Mouse (Mus musculus): ENCODE results near the gene Fhl1.

Fhl1 gene

DNA sequence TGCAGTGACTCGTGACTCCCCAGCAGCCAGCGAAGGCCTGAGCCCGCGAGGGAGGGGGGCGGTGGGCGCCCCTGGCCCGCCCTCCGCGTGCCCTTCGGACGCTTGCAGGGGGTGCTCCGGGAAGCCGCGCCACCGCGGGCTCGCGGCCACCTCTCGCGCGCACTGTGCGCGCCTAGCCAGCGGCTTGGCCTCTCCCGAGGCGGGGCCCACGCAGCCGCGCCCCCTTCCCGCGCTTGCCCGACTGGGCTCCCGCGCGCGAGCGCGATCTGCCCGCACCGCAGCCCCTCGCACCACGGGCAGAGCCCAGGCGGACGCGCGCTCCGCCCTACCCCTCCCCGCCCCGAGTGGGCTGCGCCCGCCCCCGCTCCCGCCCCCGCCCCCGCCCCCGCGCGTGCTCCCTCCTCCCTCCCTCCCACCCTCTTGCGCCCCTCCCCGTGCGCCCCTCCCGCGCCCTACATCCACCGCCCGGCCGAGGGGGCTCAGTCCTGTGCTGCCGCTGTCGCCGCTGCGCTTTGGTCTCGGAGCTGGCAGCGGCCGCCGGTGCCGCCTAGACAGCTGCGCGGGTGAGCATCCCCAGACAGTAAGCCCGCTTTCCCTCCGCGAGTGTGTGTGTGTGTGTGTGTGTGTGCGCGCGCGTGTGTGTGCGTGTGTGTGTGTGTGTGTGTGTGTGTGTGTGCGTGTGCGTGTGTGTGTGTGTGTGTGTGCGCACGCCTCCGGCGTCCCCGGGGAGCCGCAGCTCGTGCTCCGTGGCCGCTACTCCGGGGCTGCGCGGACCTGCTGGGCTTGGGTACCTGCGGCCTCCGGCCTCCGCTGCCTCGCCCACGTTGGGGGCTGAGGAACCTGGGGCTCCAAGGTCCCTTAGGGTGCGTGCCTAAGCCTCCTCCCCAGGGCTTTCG, at the start of gene Fhl1:
Gene Fhl1 (plus strand): TSS at position 482 of the 896 bp plus-strand sequence.
- no peak for DNase-seq (ENCODE audit: low read depth, low spot score)

GRCm38 (mm10) chrX:56682156-56682720, 49.3 kb upstream of the Fhl1 start:
- no peak for DNase-seq (ENCODE audit: low read depth, low spot score)

GRCm38 (mm10) chrX:56683521-56683920, 48.1 kb upstream of the Fhl1 start:
- DNase-seq (ENCODE audit: low read depth, low spot score): no peak

- DNase-seq (ENCODE audit: low read depth, low spot score): no peak
Measured at GRCm38 (mm10) chrX:56692554-56692953, 39.0 kb upstream of the Fhl1 start.

- DNase-seq (ENCODE audit: low read depth, low spot score): no peak
Measured at GRCm38 (mm10) chrX:56694539-56694938, 37.0 kb upstream of the Fhl1 start.

DNA sequence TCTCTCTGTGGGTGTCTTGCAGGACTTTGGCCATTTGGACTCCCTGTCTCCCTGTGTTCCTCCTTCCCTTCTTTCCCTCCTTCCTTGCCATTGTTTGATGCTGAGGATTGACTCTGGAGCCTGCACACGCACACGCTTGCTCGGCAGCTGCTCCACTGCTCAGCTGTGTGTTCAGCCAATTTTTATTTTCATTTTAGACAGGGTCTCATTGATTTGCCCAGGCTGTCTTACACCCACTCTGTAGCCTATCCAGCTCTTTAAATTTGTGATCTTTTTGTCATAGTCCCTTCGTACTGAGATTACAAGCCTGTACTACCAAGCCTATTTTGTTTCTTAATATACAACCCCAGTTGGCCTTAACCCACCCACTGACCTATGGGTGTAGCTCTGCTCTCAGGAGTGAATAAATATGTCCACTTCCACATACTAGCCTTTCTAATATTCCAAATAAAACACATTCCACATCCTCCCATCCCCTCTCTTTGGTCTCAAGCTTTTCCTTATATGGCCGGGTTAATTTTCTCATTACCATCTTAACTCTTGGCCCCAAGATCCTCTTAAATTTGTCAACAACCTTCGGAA, 34.3 kb upstream of the Fhl1 start:
- DNase-seq (ENCODE audit: low read depth, low spot score): no peak

DNA sequence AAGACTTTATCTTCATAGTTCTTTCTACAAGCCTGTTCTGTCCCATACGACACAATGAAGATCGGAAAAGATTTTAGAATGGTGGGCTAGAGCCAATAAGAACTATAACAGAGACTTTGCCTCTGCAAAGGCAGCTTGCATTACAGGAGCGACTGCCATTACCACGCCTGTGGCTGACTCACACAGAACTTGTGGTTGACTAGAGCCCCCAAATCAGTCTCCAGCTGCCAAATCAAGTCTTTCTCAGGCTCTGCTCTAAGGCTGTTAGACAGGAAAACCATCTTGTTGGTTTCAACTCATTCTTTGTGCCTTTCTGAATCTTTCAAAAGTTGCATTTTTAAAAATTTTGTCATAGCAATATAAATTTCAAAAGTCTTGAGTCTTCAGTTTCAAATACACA, 33.7 kb upstream of the Fhl1 start:
- DNase-seq (ENCODE audit: low read depth, low spot score): no peak

GRCm38 (mm10) chrX:56701261-56701660, 30.3 kb upstream of the Fhl1 start:
- DNase-seq (ENCODE audit: low read depth, low spot score): no peak

- no peak for DNase-seq (ENCODE audit: low read depth, low spot score)
Measured at GRCm38 (mm10) chrX:56703965-56704562, 27.5 kb upstream of the Fhl1 start.

DNA sequence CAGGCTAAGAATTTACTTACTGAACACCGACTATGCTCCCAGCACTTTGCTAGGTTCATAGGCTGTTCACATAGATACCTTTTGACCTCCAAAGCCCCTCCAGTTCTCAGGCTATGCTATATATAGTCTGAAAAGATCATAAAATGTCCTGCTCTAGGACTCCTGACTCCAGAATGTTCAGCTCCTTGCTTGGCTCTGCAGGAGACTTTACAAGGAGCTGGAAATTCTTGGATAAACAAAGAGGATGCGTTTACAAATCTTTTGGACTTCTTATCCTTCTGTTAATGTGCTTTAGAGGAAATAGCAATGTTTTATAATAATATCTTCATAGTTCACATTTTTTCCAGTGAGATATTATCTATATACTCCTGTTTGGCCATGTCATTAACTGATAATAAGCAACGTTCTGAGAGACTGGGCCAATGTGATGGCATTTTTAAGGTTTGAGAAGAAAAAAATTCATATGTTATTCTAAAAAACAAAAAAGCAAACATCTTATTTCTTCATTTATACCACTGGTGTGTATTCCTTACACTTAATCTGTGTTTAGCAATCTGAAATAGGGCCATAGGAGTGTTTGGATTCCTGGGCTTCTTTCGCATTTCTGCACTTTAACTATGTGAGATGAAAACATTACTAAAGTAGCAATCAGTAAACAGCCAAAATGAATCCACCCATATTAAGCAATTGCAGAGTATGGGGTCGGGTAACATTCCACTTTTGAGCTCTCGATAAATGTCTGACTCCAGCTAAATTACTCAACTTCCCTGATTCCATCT, 22.8 kb upstream of the Fhl1 start:
- no peak for DNase-seq (ENCODE audit: low read depth, low spot score)

DNA sequence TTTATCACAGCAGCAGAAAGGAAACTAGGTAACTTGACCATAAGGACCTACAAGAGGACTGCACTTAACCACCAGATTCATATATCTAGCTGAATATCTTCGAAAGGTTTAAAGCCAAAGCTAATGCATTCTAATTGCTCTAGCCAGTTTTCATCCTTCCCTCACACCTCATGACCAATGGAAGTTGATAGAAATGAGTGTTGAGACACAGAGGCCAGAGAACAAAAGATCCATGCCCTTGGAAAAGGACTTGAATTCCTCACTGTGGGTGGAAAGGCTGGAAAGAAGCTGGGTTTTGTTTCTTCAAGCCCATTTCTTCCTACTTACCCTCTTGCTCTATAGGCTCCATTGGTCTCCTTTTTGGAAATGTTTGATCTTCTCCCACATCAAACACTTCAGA, 21.1 kb upstream of the Fhl1 start:
- DNase-seq (ENCODE audit: low read depth, low spot score): no peak

- DNase-seq (ENCODE audit: low read depth, low spot score): no peak
Measured at GRCm38 (mm10) chrX:56712666-56713065, 18.9 kb upstream of the Fhl1 start.

DNA sequence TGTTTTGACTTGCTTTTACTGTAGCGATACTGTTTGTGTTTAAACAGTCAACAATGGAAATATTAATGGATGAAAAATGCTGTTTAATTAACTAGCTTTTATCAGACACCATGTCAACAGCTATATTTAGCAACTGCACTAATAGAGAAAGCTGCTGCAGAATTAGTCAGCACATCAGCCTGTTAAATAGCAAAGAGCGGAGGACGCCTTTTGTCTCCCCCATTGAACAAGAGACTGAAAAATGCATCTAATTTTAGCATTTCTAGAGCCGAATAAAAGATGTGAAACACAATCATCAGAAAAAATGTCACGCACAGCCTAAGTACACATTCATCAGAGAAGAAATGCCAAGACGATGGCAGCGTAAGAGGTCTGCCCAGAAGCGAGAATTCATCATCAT, 9.0 kb upstream of the Fhl1 start:
- DNase-seq (ENCODE audit: low read depth, low spot score): no peak

DNA sequence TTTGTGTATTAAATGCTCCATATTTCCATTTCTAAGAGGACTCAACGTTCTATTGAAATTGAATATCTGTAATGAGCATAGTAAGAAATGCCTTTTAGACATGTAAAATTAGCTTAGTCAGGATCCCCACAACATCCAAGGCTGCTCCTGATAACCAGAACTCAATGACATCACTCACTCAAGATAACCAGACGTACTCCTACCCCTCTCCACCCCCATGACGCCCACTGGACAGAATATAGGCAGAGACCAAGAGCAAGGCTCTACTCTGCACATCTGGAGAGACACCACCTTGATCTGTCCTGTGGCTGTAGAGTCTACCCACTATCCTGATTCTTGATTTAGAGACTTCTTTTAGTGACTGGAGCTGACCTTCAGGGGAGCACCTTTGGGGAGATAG, 3.1 kb upstream of the Fhl1 start:
- no peak for DNase-seq (ENCODE audit: low read depth, low spot score)

GRCm38 (mm10) chrX:56730828-56731305, 720 bp upstream of the Fhl1 start:
- no peak for DNase-seq (ENCODE audit: low read depth, low spot score)

DNA sequence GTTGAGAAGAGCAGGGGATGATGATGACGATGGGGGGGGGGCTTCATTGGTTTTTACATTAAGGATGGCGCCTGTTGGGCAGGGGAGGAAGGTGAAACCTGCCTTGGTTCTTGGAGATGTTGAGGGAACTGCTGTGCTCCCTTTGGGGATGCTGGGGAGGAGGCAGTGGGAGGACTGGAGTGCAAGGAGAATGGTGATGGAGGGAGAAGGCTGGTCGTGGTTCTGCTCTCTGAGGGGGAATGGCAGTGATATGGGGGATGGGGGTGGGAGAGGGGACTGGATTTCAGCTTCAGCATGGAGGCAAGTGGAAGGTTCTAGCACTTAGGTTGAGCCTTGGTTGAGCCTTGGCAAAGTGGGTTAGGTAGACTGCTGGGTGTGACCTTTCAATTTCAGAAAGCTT, 814 bp downstream of the Fhl1 start:
- DNase-seq (ENCODE audit: low read depth, low spot score): no peak

GRCm38 (mm10) chrX:56734436-56734835, 2.8 kb downstream of the Fhl1 start:
- no peak for DNase-seq (ENCODE audit: low read depth, low spot score)

DNA sequence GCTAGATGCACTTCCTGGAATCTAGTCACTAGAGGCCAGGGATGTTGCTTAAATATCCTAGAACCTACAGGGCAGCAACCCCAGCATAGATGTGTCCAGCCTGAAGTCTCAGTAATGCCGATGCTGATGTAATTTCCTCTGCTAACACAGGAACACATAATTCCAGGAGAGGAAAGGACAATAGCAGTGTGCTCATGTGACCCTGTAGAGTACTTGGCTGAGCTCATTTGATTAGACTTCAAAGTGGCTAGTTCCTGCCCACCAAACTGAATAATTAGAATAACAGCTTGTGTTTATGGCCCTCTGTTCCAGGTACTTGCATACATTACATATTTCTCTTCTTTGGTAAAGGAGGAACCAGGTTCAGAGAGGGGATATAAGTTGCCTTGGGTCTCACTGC, 4.6 kb downstream of the Fhl1 start:
- DNase-seq (ENCODE audit: low read depth, low spot score): no peak

DNA sequence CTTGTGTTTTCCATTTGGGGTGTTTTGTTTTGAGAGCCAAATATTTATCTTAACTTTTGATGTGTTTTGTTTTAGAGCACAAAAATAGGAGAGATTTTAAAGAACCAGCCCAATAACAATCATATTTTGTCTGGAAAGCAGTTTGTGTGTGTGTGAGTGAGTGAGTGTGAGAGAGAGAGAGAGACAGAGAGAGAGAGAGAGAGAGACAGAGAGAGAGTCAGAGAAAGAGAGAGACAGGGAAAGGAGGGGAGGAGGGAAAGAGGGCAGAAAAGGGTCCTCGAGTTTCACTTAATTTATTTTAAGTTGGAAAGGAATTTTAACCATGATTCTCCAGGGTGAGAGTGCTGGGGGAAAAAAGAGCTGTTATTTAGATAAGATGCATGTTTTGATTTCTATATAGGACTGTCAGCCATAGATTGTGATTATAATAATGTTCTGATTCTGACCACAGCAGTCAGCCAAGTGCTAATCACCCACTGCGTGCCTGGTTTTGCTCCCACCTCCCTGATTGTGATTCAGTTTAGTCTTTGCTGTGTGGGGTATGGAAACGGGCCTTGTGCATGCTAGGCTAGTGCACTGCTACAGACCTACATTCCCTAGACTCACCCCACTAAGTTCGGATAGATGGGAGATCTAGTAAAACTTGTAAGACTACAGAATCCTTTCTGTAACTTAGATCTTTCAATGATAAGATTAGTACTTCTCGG, 6.4 kb downstream of the Fhl1 start:
- DNase-seq (ENCODE audit: low read depth, low spot score): no peak

- no peak for DNase-seq (ENCODE audit: low read depth, low spot score)
Measured at GRCm38 (mm10) chrX:56741428-56741827, 9.8 kb downstream of the Fhl1 start.

GRCm38 (mm10) chrX:56751536-56751935, 19.9 kb downstream of the Fhl1 start:
- DNase-seq (ENCODE audit: low read depth, low spot score): peak; percentile 0

All from CD4-positive, CD25-positive, alpha-beta regulatory T cell, adult 2 months (primary cell).